Mouse (Mus musculus): ENCODE results near the gene Tbcd. TPM values are rescaled to one million over a fixed set of nuclear protein-coding genes. Genes with fewer than 3 reads are reported as not detected.

Tbcd gene
- polyA plus RNA-seq, 1 experiment from 2014 or later = 54.2 TPM

DNA sequence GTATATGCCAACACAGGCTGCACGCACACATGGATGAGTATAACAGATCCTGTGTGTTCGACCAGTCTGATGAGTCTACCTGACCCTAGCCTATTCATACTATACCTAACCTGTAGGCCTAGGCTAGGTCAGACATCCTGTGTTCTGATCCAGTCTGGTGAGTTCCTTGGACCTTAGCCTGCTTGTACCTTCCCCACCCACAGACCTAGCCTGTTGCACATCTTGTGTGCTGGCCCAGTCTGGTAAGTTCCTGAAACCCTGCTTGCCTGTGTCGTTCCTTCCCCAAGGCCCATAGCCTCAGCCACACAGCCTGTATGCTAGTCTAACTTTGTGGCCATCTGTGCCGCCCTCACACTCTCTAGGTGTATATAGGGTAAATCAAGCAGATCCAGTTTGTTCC lies 112.5 kb downstream of the Tbcd start:
- WGBS = 96% methylated on average over 4 of the region's 4 CpGs
- Histone ChIP-seq H3K4me1 (no peaks in the 10 kb centered on the region), H3K36me3 (peaks cover 11% of the 10 kb centered on the region; the same call in 1 of the 2 replicates), H3K27me3 (ENCODE audit: low read depth, poor library complexity, severe bottlenecking) (no peaks in the 10 kb centered on the region), H3K4me3 (no peak overlapping the region), H3K9me3 (replicated peaks) (no peaks in the 10 kb centered on the region), H3K27ac (replicated peaks) (no peak overlapping the region)
- no peak for DNase-seq (ENCODE audit: low spot score)

GRCm38 (mm10) chr11:121581856-121582255 lies 130.1 kb downstream of the Tbcd start:
- peaks cover 23% of the 10 kb centered on the region for H3K36me3 ChIP-seq
- H3K27ac ChIP-seq (replicated peaks) = no peak overlapping the region
- H3K4me1 ChIP-seq = no peaks in the 10 kb centered on the region
- no peaks in the 10 kb centered on the region for H3K9me3 ChIP-seq (replicated peaks)
- no peak for DNase-seq (ENCODE audit: low spot score)
- H3K4me3 ChIP-seq = no peak overlapping the region
- H3K27me3 ChIP-seq (ENCODE audit: low read depth, poor library complexity, severe bottlenecking) = no peaks in the 10 kb centered on the region

DNA sequence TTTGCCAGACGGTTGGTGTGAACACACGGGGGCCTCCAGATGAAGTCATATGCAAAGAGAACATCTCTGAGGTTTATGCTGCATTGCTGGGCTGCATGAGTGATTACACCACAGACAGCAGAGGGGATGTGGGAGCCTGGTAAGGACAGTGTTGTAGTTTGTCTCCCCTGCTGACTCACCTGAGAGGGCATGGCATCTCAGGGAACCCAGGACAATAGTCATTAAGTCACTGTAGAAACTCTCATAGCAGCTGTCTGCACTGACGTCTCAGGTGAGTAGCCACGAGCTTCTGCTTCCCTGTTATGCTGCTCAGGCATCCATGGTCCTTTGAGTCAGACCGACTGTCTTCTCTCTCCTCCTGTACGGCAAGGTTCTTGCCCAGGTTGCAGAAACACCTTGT lies 145.5 kb downstream of the Tbcd start:
- Histone ChIP-seq H3K27me3 (ENCODE audit: low read depth, poor library complexity, severe bottlenecking) (no peaks in the 10 kb centered on the region), H3K9me3 (replicated peaks) (no peaks in the 10 kb centered on the region), H3K36me3 (peaks cover 69% of the 10 kb centered on the region), H3K4me1 (peaks cover 12% of the 10 kb centered on the region), H3K4me3 (no peak overlapping the region), H3K27ac (replicated peaks) (no peak overlapping the region)
- WGBS = 88% methylated on average over 6 of the region's 6 CpGs
- no peak for DNase-seq (ENCODE audit: low spot score)

DNA sequence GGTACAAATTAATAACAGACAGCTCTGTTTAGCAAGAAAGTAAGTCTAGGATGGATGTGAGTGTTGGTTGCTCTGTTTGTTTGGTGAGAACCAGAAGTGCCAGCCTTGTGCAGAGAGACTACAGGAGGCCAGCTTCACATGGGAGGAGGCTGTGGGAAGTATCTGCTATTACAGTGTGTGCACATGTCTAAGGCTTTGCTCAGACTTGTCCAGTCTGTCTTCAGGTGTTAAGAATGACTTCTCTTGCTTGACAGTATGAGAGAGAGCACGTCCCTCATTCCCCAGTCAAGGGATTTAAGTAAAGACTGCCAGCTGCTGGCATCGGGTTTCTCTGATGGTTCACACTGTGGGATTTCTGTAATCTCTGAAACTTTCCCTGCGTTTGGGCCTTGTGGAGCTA lies 149.7 kb downstream of the Tbcd start:
- peaks cover 12% of the 10 kb centered on the region for H3K4me1 ChIP-seq
- no peaks in the 10 kb centered on the region for H3K9me3 ChIP-seq (replicated peaks)
- 75% methylated on average over 3 of the region's 3 CpGs for WGBS
- H3K27ac ChIP-seq (replicated peaks) = no peak overlapping the region
- DNase-seq (ENCODE audit: low spot score) = no peak
- peaks cover 76% of the 10 kb centered on the region for H3K36me3 ChIP-seq
- no peak overlapping the region for H3K4me3 ChIP-seq
- H3K27me3 ChIP-seq (ENCODE audit: low read depth, poor library complexity, severe bottlenecking) = no peaks in the 10 kb centered on the region

- peaks cover 89% of the 10 kb centered on the region for H3K36me3 ChIP-seq
- no peaks in the 10 kb centered on the region for H3K9me3 ChIP-seq (replicated peaks)
- H3K27ac ChIP-seq (replicated peaks) = no peak overlapping the region
- no peak overlapping the region for H3K4me3 ChIP-seq
- no peaks in the 10 kb centered on the region for H3K4me1 ChIP-seq
- H3K27me3 ChIP-seq (ENCODE audit: low read depth, poor library complexity, severe bottlenecking) = no peaks in the 10 kb centered on the region
- DNase-seq (ENCODE audit: low spot score) = no peak
- WGBS = 96% methylated on average over 6 of the region's 6 CpGs
Measured at GRCm38 (mm10) chr11:121605604-121606003, 153.9 kb downstream of the Tbcd start.

DNA sequence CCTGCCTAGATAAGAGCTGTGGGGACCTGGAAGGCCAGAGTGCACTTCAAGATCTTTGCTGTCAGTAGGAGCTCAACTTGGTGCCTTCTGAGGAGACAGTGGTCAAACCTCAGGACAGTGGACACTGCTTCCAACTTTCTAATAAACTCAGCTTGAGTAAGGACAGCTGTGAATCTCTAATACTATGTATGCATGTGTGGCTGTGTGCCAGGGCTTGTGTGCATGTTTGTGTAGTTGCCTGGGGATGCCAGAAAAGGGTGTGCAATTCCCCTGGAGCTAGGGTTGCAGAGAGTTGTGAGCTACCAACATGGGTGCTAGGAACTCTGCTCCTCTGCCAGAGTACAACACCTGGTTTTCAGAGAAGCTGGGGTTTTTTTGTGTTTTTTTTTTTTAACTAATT lies 159.2 kb downstream of the Tbcd start:
- DNase-seq (ENCODE audit: low spot score) = no peak
- Histone ChIP-seq H3K36me3 (peaks cover 72% of the 10 kb centered on the region), H3K9me3 (replicated peaks) (no peaks in the 10 kb centered on the region), H3K27ac (replicated peaks) (no peak overlapping the region), H3K27me3 (ENCODE audit: low read depth, poor library complexity, severe bottlenecking) (no peaks in the 10 kb centered on the region), H3K4me3 (no peak overlapping the region), H3K4me1 (no peaks in the 10 kb centered on the region)

DNA sequence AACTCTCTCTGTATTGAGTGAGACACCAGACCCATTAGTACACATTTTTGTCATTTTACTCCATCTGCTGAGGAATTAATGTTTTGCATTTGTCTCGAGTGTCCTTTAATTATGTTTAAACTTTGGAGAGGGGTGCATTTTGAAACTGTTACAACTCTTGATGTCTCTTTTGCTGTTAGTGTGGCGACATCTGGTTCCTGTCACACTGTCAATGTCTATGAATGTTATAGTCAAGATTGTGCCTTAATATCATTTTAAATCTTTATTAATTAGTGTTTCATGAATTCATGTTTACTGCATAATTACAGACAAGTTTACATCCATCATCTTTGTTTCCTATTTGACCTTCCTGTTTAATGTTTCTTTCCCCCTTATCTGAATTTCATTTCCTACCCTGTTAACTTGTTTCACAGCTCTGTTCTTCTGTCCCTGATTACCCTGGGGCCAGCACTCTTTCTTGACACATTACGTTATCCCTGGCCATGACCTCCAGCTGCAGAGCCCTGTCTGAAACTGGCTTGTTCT lies 164.3 kb downstream of the Tbcd start:
- H3K27ac ChIP-seq (replicated peaks) = no peak overlapping the region
- H3K4me1 ChIP-seq = no peaks in the 10 kb centered on the region
- H3K9me3 ChIP-seq (replicated peaks) = no peaks in the 10 kb centered on the region
- no peak for DNase-seq (ENCODE audit: low spot score)
- H3K27me3 ChIP-seq (ENCODE audit: low read depth, poor library complexity, severe bottlenecking) = no peaks in the 10 kb centered on the region
- peaks cover 76% of the 10 kb centered on the region for H3K36me3 ChIP-seq
- 89% methylated on average over 3 of the region's 3 CpGs for WGBS
- H3K4me3 ChIP-seq = no peak overlapping the region

DNA sequence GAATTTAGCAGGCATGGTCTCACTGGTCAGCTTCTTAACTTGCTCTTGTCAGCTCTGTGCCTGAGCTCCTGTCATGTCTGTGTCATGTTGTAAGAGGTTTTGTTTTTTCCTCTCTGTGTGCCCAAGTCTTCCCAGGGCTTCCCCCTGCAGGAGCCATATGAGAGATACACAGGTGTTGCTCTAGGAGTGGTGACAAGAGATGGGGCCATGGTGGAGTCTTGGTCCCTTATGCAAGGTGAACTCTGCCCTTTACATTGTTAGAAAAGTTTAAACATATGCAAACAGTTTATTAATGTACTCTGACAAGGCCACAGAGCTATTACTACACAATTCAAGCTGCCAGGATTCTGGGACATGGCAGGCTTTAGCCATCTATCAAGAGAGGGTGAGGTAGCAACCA lies 164.8 kb downstream of the Tbcd start:
- no peak overlapping the region for H3K27ac ChIP-seq (replicated peaks)
- no peaks in the 10 kb centered on the region for H3K9me3 ChIP-seq (replicated peaks)
- no peak for DNase-seq (ENCODE audit: low spot score)
- peaks cover 73% of the 10 kb centered on the region for H3K36me3 ChIP-seq
- H3K4me3 ChIP-seq = no peak overlapping the region
- no peaks in the 10 kb centered on the region for H3K4me1 ChIP-seq
- H3K27me3 ChIP-seq (ENCODE audit: low read depth, poor library complexity, severe bottlenecking) = no peaks in the 10 kb centered on the region

GRCm38 (mm10) chr11:121617371-121617770 lies 165.6 kb downstream of the Tbcd start:
- H3K36me3 ChIP-seq = peaks cover 79% of the 10 kb centered on the region
- WGBS = 88% methylated on average over 1 of the region's 1 CpGs

GRCm38 (mm10) chr11:121625007-121625406 lies 173.3 kb downstream of the Tbcd start:
- 94% methylated on average over 4 of the region's 4 CpGs for WGBS
- no peak for DNase-seq (ENCODE audit: low spot score)
- Histone ChIP-seq H3K27ac (replicated peaks) (no peak overlapping the region), H3K4me3 (no peak overlapping the region), H3K9me3 (replicated peaks) (no peaks in the 10 kb centered on the region), H3K27me3 (ENCODE audit: low read depth, poor library complexity, severe bottlenecking) (no peaks in the 10 kb centered on the region), H3K36me3 (peaks cover 53% of the 10 kb centered on the region), H3K4me1 (no peaks in the 10 kb centered on the region)

More at GRCm38 (mm10) chr11:121617371-121617770, 165.6 kb downstream of the Tbcd start:
- no peak for DNase-seq (ENCODE audit: low spot score)
- Histone ChIP-seq H3K27ac (replicated peaks) (no peak overlapping the region), H3K27me3 (ENCODE audit: low read depth, poor library complexity, severe bottlenecking) (no peaks in the 10 kb centered on the region), H3K4me3 (no peak overlapping the region), H3K9me3 (replicated peaks) (no peaks in the 10 kb centered on the region), H3K4me1 (no peaks in the 10 kb centered on the region)

DNA sequence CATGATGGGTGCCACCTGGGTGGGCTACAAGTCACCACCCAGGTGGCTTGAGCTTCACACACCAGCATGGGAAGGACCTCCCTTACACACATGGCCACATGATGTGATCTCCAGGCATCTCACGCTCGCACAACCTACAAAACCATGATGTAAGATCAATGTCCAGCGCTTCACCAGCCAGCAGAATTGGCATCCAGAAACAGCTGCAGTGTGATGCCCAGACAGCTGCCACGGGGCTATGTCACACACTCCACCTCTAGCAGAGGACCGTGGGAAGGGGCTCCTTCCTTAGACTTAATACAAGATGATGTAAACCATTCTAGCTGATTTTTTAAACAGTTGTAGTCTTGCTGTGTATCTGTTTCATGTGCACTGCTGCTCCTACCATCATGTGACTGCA lies 175.8 kb downstream of the Tbcd start:
- Histone ChIP-seq H3K9me3 (replicated peaks) (no peaks in the 10 kb centered on the region), H3K4me3 (no peak overlapping the region), H3K27ac (replicated peaks) (no peak overlapping the region), H3K27me3 (ENCODE audit: low read depth, poor library complexity, severe bottlenecking) (no peaks in the 10 kb centered on the region), H3K4me1 (no peaks in the 10 kb centered on the region), H3K36me3 (peaks cover 49% of the 10 kb centered on the region)
- no peak for DNase-seq (ENCODE audit: low spot score)
- WGBS = 92% methylated on average over 5 of the region's 5 CpGs

GRCm38 (mm10) chr11:121629529-121629928 lies 177.8 kb downstream of the Tbcd start:
- H3K36me3 ChIP-seq = peaks cover 31% of the 10 kb centered on the region
- H3K9me3 ChIP-seq (replicated peaks) = no peaks in the 10 kb centered on the region
- no peak for DNase-seq (ENCODE audit: low spot score)
- WGBS = 90% methylated on average over 6 of the region's 6 CpGs
- H3K4me3 ChIP-seq = no peak overlapping the region
- H3K27ac ChIP-seq (replicated peaks) = no peak overlapping the region
- H3K27me3 ChIP-seq (ENCODE audit: low read depth, poor library complexity, severe bottlenecking) = no peaks in the 10 kb centered on the region
- H3K4me1 ChIP-seq = no peaks in the 10 kb centered on the region

- H3K4me3 ChIP-seq = no peak overlapping the region
- H3K9me3 ChIP-seq (replicated peaks) = no peaks in the 10 kb centered on the region
- no peaks in the 10 kb centered on the region for H3K4me1 ChIP-seq
- DNase-seq (ENCODE audit: low spot score) = no peak
- peaks cover 31% of the 10 kb centered on the region for H3K36me3 ChIP-seq
- 78% methylated on average over 4 of the region's 4 CpGs for WGBS
- no peaks in the 10 kb centered on the region for H3K27me3 ChIP-seq (ENCODE audit: low read depth, poor library complexity, severe bottlenecking)
- H3K27ac ChIP-seq (replicated peaks) = no peak overlapping the region
Measured at GRCm38 (mm10) chr11:121630406-121630805, 178.7 kb downstream of the Tbcd start.

GRCm38 (mm10) chr11:121631410-121631809 lies 179.7 kb downstream of the Tbcd start:
- H3K9me3 ChIP-seq (replicated peaks) = no peaks in the 10 kb centered on the region
- no peak for DNase-seq (ENCODE audit: low spot score)
- 95% methylated on average over 7 of the region's 7 CpGs for WGBS

More at GRCm38 (mm10) chr11:121631410-121631809, 179.7 kb downstream of the Tbcd start:
- H3K4me3 ChIP-seq = no peak overlapping the region
- no peaks in the 10 kb centered on the region for H3K4me1 ChIP-seq
- no peak overlapping the region for H3K27ac ChIP-seq (replicated peaks)
- peaks cover 35% of the 10 kb centered on the region for H3K36me3 ChIP-seq
- H3K27me3 ChIP-seq (ENCODE audit: low read depth, poor library complexity, severe bottlenecking) = no peaks in the 10 kb centered on the region
